Mouse (Mus musculus) limb, embryonic 10.5 days (tissue): ENCODE measurements around the gene Dbndd2. TPM values are rescaled to one million over a fixed set of nuclear protein-coding genes. Genes with fewer than 3 reads are reported as not detected.

ENCODE experiments used
- DNase-seq: peaks from one replicate; pipeline ENCODE4 v3.0.0-alpha.2; 2017; ENCODE audit warnings: low spot score
- H3K27ac ChIP-seq: fragments of 300-500 bp; sonication (generic); 2 replicates; pipeline ENCODE4 v1.5.1; 2016; ENCODE audit warnings: mild to moderate bottlenecking
- H3K27me3 ChIP-seq: fragments of 300-500 bp; sonication (generic); 2 replicates; pipeline ENCODE4 v1.6.1; 2016; ENCODE audit warnings: low read depth, mild to moderate bottlenecking; ENCODE audit not compliant: poor library complexity, severe bottlenecking
- H3K36me3 ChIP-seq: fragments of 300-500 bp; sonication (generic); 2 replicates; pipeline ENCODE4 v1.6.1; 2016; ENCODE audit warnings: mild to moderate bottlenecking, moderate library complexity
- H3K4me1 ChIP-seq: fragments of 300-500 bp; sonication (generic); 2 replicates; pipeline ENCODE4 v1.6.1; 2016
- H3K4me3 ChIP-seq: fragments of 300-500 bp; sonication (generic); 2 replicates; pipeline ENCODE4 v1.5.1; 2016; ENCODE audit warnings: mild to moderate bottlenecking, moderate library complexity
- H3K9me3 ChIP-seq: fragments of 300-500 bp; sonication (generic); replicated peaks from 2 replicates; pipeline ENCODE4 v1.6.1; 2016; ENCODE audit warnings: mild to moderate bottlenecking
- WGBS: fragments of 180-500 bp; shearing (Covaris S2); methylation state at CpG from one replicate; pipeline ENCODE4 v1.1.7; 2016; 5-methylcytosine and 5-hydroxymethylcytosine counted together
- polyA plus RNA-seq: library from polyadenylated mRNA; unstranded; fragments of >200 nt; fragmentation: Nextera tagmentation; extraction: Ambion mirVana; gene quantifications from 2 replicates; pipeline ENCODE4 v1.2.1, GENCODE M21; 2016

The Dbndd2 gene
- polyA plus RNA-seq, 1 experiment from 2014 or later, result 0.70 TPM

- peaks cover 15% of the 10 kb centered on the region for H3K4me1 ChIP-seq
- WGBS, result 69% methylated on average over 1 of the region's 1 CpGs
- H3K9me3 ChIP-seq, result no peaks in the 10 kb centered on the region
- DNase-seq, result no peak
- no peak overlapping the region for H3K27ac ChIP-seq
- H3K27me3 ChIP-seq, result no peaks in the 10 kb centered on the region
- no peak overlapping the region for H3K4me3 ChIP-seq
- H3K36me3 ChIP-seq, result peaks cover 23% of the 10 kb centered on the region
Measured at GRCm38 (mm10) chr2:164496331-164496730, 10.4 kb downstream of the Dbndd2 start.

- no peaks in the 10 kb centered on the region for H3K9me3 ChIP-seq
- peak within 1 kb of the TSS; percentile 80 for H3K4me3 ChIP-seq
- H3K4me1 ChIP-seq, result peaks cover 15% of the 10 kb centered on the region
- DNase-seq, result peak; percentile 94
- H3K27me3 ChIP-seq, result no peaks in the 10 kb centered on the region
- WGBS, result 4% methylated on average over 43 of the region's 43 CpGs
- peak within 1 kb of the TSS; percentile 84 for H3K27ac ChIP-seq
- peaks cover 29% of the 10 kb centered on the region for H3K36me3 ChIP-seq
Measured at GRCm38 (mm10) chr2:164496847-164497690, 11.2 kb downstream of the Dbndd2 start, which contains the start of gene Pigt. Gene Pigt (plus strand): TSS chr2:164497520.

- Histone ChIP-seq H3K4me3 (peak overlapping the region; percentile 80), H3K27me3 (no peaks in the 10 kb centered on the region), H3K4me1 (peaks cover 15% of the 10 kb centered on the region), H3K9me3 (no peaks in the 10 kb centered on the region), H3K36me3 (peaks cover 36% of the 10 kb centered on the region), H3K27ac (peak overlapping the region; percentile 84)
- 6% methylated on average over 21 of the region's 21 CpGs for WGBS
- no peak for DNase-seq
Measured at GRCm38 (mm10) chr2:164497691-164498268, 11.9 kb downstream of the Dbndd2 start.

- Histone ChIP-seq H3K4me3 (no peak overlapping the region), H3K36me3 (peaks cover 52% of the 10 kb centered on the region), H3K4me1 (peaks cover 15% of the 10 kb centered on the region), H3K27ac (no peak overlapping the region), H3K27me3 (no peaks in the 10 kb centered on the region), H3K9me3 (no peaks in the 10 kb centered on the region)
- 68% methylated on average over 5 of the region's 5 CpGs for WGBS
- no peak for DNase-seq
Measured at GRCm38 (mm10) chr2:164499317-164499716, 13.4 kb downstream of the Dbndd2 start.

- WGBS, result 94% methylated on average over 7 of the region's 7 CpGs
- Histone ChIP-seq H3K4me3 (no peak overlapping the region), H3K36me3 (peaks cover 63% of the 10 kb centered on the region), H3K27ac (no peak overlapping the region), H3K4me1 (peaks cover 15% of the 10 kb centered on the region), H3K9me3 (no peaks in the 10 kb centered on the region), H3K27me3 (no peaks in the 10 kb centered on the region)
- DNase-seq, result no peak
Measured at GRCm38 (mm10) chr2:164500511-164500910, 14.6 kb downstream of the Dbndd2 start.

DNA sequence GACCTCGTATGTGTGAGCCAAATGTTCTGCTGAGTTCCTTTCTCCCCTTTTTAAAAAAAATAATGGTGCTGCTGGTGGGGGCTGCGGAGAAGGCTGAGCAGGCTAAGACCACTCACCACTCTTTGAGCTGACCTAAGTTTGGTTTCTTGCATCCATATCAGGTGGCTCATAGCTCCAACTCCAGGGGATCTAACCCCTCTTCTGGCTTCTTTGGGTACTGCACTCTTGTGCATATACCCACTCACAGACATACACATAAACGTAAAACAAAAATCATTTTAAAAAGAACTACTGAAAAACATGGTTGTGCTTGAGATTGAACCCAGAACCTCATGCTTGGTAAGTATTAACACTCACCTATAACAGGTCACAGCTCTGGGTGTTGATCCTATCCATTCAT, 19.0 kb downstream of the Dbndd2 start:
- H3K4me3 ChIP-seq, result no peak overlapping the region
- DNase-seq, result no peak
- H3K27ac ChIP-seq, result no peak overlapping the region
- H3K27me3 ChIP-seq, result no peaks in the 10 kb centered on the region
- H3K36me3 ChIP-seq, result peaks cover 83% of the 10 kb centered on the region
- H3K9me3 ChIP-seq, result no peaks in the 10 kb centered on the region
- 97% methylated on average over 3 of the region's 3 CpGs for whole genome bisulfite sequencing
- no peaks in the 10 kb centered on the region for H3K4me1 ChIP-seq

GRCm38 (mm10) chr2:164505619-164506347, 19.9 kb downstream of the Dbndd2 start:
- H3K4me1 ChIP-seq, result no peaks in the 10 kb centered on the region
- H3K9me3 ChIP-seq, result no peaks in the 10 kb centered on the region
- no peaks in the 10 kb centered on the region for H3K27me3 ChIP-seq
- 92% methylated on average over 4 of the region's 4 CpGs for WGBS
- no peak for DNase-seq
- H3K36me3 ChIP-seq, result peaks cover 74% of the 10 kb centered on the region
- H3K4me3 ChIP-seq, result no peak overlapping the region
- H3K27ac ChIP-seq, result no peak overlapping the region

DNA sequence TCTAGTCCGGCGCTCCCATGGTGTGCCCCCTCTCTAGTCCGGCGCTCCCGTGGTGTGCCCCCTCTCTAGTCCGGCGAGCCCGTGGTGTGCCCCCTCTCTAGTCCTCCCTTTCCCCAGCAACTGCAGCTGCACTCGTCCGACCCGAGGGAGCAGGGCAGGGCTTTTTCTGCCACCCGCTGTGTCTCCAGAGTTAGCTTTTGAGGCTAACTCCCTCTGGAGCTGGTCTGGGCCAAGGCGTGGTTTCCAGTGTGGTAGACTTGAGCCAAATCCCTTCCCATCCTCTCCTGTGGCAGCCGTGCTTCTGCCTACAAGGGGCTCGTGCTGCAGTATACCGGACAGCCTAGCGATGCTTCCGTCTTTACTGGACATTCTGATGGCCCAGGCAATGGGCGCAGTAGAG, 21.9 kb downstream of the Dbndd2 start:
- whole genome bisulfite sequencing, result 84% methylated on average over 19 of the region's 19 CpGs
- Histone ChIP-seq H3K27ac (no peak overlapping the region), H3K27me3 (no peaks in the 10 kb centered on the region), H3K9me3 (no peaks in the 10 kb centered on the region), H3K4me3 (no peak overlapping the region), H3K4me1 (0 out of 2 replicates have a peak, but pooled peaks cover 3% of the 10 kb centered on the region), H3K36me3 (peaks cover 55% of the 10 kb centered on the region)
- DNase-seq, result no peak

DNA sequence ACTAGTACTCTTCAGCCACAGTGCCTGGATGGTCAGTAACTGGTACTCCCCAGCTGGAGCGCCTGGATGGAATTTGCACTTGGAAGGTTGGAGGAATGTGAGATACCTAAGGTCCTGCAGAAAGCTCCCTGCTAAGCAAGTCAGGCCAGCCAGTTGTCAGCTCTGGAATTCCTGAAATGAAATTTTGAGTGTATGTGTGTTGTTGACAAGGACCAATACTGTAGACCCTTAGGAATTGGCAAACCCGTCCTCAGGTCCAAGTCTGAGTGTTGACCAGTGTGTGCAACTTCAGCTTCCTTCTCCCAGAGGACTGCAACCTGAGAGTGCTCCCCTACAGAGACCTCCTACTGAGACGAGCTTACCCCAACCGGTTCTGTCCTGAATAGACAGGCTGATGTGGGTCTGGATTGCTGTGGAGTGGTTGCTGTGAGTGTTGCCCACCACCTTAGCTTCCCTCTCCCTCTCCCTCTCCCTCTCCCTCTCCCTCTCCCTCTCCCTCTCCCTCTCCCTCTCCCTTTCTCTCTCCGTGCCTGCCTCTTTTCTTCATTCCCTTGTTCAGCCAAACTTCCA, 24.8 kb downstream of the Dbndd2 start:
- H3K27ac ChIP-seq, result no peak overlapping the region
- no peak overlapping the region for H3K4me3 ChIP-seq

GRCm38 (mm10) chr2:164512121-164512909, 26.4 kb downstream of the Dbndd2 start:
- no peak for DNase-seq
- WGBS, result 79% methylated on average over 11 of the region's 14 CpGs
- Histone ChIP-seq H3K36me3 (peaks cover 11% of the 10 kb centered on the region), H3K27ac (peak overlapping the region; percentile 30; the same call in 1 of the 2 replicates), H3K4me3 (no peak overlapping the region), H3K4me1 (0 out of 2 replicates have a peak, but pooled peaks cover 3% of the 10 kb centered on the region), H3K27me3 (no peaks in the 10 kb centered on the region), H3K9me3 (no peaks in the 10 kb centered on the region)

More for the DNA sequence above, 24.8 kb downstream of the Dbndd2 start:
- DNase-seq, result no peak
- Histone ChIP-seq H3K36me3 (peaks cover 27% of the 10 kb centered on the region), H3K9me3 (no peaks in the 10 kb centered on the region), H3K4me1 (0 out of 2 replicates have a peak, but pooled peaks cover 3% of the 10 kb centered on the region), H3K27me3 (no peaks in the 10 kb centered on the region)
- 45% methylated on average over 5 of the region's 5 CpGs for WGBS

- Histone ChIP-seq H3K27ac (no peak overlapping the region), H3K36me3 (peaks cover 3% of the 10 kb centered on the region; the same call in 1 of the 2 replicates), H3K9me3 (no peaks in the 10 kb centered on the region), H3K4me3 (no peak overlapping the region), H3K27me3 (no peaks in the 10 kb centered on the region), H3K4me1 (peaks cover 7% of the 10 kb centered on the region; the same call in 1 of the 2 replicates)
- 80% methylated on average over 8 of the region's 8 CpGs for WGBS
- no peak for DNase-seq
Measured at GRCm38 (mm10) chr2:164513389-164513788, 27.5 kb downstream of the Dbndd2 start.

- H3K4me3 ChIP-seq, result no peak overlapping the region
- H3K4me1 ChIP-seq, result peaks cover 13% of the 10 kb centered on the region; the same call in 1 of the 2 replicates
- WGBS, result 90% methylated on average over 3 of the region's 3 CpGs
- H3K9me3 ChIP-seq, result no peaks in the 10 kb centered on the region
- H3K36me3 ChIP-seq, result no peaks in the 10 kb centered on the region
- H3K27ac ChIP-seq, result no peak overlapping the region
- H3K27me3 ChIP-seq, result no peaks in the 10 kb centered on the region
- DNase-seq, result no peak
Measured at GRCm38 (mm10) chr2:164514916-164515315, 29.0 kb downstream of the Dbndd2 start.
